Comparison of ENCODE assay signal across 10 mouse cellular contexts in genomic region chr19:22336278-22336677, GRCm38 (mm10).
"Had no signal": no experiment of that assay in that cellular context is flagged by ENCODE, and none has a peak within 500 bp of the region (broad histone marks: within the 10 kb centered on the region; RNA-seq: fewer than 3 reads in every experiment).

No protein-coding gene starts in this region.

- H3K36me3 ChIP-seq: limb, embryonic 15.5 days; liver, embryonic 12.5 days had no signal

- H3K27me3 ChIP-seq: limb, embryonic 15.5 days; liver, embryonic 12.5 days had no signal

- H3K9me3 ChIP-seq: limb, embryonic 15.5 days; liver, embryonic 12.5 days had no signal

- H3K9ac ChIP-seq: limb, embryonic 15.5 days; liver, embryonic 12.5 days; lung, embryonic 14.5 days had no signal

- H3K4me3 ChIP-seq: limb, embryonic 15.5 days; liver, embryonic 12.5 days had no signal

- H3K4me2 ChIP-seq: limb, embryonic 15.5 days; liver, embryonic 12.5 days; lung, embryonic 14.5 days had no signal

- H3K4me1 ChIP-seq: limb, embryonic 15.5 days; liver, embryonic 12.5 days had no signal

- DNase-seq: kidney, adult 2 months; kidney, postnatal 36 days; layer of hippocampus, adult 9-11 months; layer of hippocampus, postnatal 36 days; lung, embryonic 14.5 days; lung, postnatal 14 days; thymus, postnatal 4 days had no signal

- H3K27ac ChIP-seq: limb, embryonic 15.5 days; liver, embryonic 12.5 days; stomach, postnatal 0 days had no signal

- ATAC-seq: liver, embryonic 12.5 days had no signal
